Mouse (Mus musculus) kidney, postnatal 36 days (tissue): ENCODE data around the gene Tpm4.

Source experiments
- DNase-seq, 2 experiments: peaks; one replicate each; pipeline ENCODE4 v3.0.0; 2021 to 2022; ENCODE audit warnings: mixed read lengths in 2 of 2

Tpm4 gene

GRCm38 (mm10) chr8:72143256-72143824 is 8.6 kb downstream of the Tpm4 start:
- no peak for DNase-seq

- DNase-seq, result no peak
Measured at GRCm38 (mm10) chr8:72144345-72144975, 9.7 kb downstream of the Tpm4 start.

DNA sequence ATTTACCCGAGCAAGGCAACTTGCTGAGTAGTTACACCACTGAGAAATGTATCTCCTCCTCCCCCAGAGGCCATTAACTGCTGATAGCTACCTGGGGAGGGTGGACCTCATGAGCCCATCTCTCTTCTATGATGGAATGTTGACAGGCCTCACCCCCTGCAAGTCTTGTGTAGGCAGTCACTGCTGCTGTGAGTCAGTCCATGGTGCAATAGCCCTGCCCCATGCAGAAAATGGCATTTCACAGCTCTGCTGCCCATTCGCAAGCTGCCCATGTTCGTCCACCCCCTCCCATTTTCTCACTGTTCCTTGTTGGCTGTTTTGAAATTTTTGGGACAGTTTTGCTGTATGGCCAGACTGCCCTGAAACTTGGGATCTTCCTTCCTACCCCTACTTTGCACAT is 10.7 kb downstream of the Tpm4 start:
- DNase-seq, result no peak

- DNase-seq, result no peak
Measured at GRCm38 (mm10) chr8:72146056-72146455, 11.3 kb downstream of the Tpm4 start.

DNA sequence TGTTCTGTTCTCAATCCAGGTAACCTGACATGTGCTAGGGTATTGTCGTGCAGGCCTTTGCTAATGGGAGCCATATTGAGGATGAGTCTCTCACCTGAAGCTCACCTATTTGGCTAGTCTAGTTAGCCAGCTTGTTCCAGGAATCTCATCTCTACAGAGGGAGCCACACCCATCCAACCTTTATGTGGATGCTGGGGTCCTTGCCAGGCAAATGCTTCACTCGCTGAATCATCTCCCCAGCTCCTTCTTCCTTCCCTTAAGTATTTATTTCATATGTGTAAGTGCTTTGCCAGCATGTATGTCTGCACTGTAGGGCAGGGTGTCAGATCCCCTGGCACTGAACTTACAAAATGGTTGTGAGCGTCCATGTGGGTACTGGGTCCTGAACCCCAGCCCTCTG is 11.8 kb downstream of the Tpm4 start:
- DNase-seq, result no peak

GRCm38 (mm10) chr8:72147266-72147665 is 12.5 kb downstream of the Tpm4 start:
- DNase-seq, result peak; percentile 20 to 28

DNA sequence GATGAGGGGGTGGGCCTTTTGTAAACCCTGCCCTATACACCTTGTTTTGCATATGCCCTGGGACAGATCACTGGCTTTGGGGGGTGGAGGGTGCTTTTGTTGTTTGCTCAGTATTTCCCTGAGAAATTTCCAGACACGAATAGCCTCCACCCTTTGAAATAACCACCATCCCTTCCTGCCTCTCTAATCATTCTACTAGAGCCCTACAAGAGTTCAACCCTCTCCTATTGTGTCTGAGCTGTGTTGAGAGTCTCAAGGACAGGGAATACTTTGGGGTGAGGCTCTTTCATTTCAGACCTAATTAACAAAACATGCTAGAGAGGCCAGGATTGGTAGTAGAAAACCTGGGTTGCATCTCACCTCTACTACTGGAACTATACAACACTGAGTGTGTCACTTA is 14.3 kb downstream of the Tpm4 start:
- no peak for DNase-seq

DNA sequence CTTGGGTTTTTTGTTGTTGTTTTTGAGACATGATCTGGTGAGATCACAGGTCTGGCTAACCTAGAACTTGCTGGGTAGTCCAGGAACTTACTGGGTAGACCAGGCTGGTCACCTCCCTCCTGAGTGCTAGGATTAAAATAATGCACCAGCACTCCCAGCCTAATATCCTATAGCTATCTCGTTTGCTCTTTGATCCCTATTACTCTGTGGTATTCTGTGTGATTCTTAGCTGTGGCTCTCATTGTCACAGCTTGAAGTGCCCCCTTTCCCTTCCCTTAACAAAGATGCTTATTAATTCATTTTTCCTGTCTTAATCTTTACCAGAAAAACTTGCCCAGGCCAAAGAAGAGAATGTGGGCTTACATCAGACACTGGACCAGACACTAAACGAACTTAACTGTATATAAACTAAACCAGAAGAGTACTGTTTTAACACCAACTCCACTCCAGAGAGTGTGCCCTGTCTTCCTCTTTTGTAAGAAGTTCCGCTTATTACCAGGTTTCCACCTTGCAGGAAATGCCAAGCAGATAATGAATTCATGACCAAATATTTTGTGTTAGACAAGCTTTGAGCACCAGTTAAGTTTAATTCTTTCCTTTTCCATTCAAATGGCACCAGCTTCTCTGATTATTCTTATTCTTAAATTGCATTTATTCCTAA is 16.8 kb downstream of the Tpm4 start:
- no peak for DNase-seq

GRCm38 (mm10) chr8:72153382-72153781 is 18.6 kb downstream of the Tpm4 start:
- no peak for DNase-seq

- DNase-seq, result no peak
Measured at GRCm38 (mm10) chr8:72158096-72158495, 23.3 kb downstream of the Tpm4 start.

- DNase-seq, result no peak
Measured at GRCm38 (mm10) chr8:72158726-72159125, 24.0 kb downstream of the Tpm4 start.

GRCm38 (mm10) chr8:72160007-72160406 is 25.2 kb downstream of the Tpm4 start:
- no peak for DNase-seq

DNA sequence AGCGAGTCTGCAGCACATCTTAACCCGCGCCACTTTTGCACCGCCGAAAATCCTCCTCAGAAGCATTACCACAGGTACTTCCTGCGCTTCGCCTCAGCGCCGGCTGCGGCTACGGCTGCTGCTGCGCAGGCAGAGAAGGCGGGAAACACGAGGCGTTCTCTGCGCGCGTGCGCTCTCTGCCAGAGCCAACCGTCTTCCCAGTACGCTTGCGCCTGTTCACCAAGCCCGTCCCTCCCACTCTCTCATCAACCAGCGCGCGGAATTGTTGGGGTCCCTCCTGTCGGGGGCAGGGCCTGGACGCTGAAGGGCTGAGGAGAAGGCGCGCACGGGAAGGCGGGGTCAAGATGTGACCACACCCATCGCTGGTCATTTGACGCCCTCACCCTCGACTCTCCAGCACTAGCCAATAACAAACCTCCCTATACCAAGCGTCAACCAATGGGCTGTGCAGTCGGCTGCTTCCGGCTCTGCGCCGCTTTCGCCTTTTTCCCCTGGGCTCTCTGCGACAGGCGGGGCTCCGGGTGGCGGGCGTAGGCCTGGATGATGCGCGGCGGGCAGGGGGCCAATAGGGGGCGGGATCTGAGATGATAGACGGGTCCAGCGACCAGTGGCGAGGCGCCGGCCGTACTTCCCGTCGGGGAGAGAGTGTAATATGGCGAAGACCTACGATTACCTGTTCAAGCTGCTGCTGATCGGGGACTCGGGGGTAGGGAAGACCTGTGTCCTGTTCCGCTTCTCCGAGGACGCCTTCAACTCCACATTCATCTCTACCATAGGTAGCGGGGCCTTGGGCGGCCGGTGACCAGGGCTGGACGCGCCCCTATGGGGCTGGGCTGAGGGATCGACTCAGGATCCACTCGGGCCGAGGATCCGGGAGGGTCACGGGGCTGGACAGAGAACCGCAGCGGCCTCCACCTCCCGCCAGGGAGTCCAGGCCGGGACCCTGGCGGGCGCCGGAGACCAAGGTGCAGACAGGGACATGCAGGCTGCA is 26.2 kb downstream of the Tpm4 start, which contains the start of gene Rab8a:
TSS of gene Rab8a (plus strand) at position 494 of the 991 bp plus-strand sequence.
- peak; percentile 99 to 100 for DNase-seq

GRCm38 (mm10) chr8:72162821-72163220 is 28.0 kb downstream of the Tpm4 start:
- DNase-seq, result no peak

GRCm38 (mm10) chr8:72169098-72169668 is 34.4 kb downstream of the Tpm4 start:
- DNase-seq, result no peak

DNA sequence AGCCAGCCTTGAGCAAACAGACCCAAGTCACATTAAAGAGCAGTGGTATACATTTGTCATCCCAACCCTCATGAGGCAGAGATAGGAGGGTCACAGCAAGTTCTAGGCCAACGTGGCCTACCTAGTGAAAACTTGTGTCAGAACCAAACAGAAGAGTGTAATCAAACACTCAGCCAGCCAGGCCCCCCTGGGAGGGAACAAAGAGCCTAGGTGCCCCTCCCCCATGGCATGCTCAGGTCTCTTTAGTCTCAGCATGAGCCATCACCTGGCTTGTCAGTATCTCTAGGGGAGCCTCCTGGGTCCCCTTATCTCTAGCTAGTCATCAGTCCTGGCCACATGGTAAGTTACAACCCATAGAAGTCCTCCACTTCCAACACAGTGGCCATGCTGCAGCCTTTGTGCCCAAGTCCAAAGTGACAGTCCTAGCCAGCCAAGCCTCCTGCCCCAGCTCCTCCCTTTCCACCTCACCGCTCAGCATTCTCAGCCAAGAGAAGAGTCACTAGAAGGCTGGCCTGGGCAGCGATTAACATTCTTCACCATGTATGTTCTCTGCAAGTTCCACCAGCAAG is 35.0 kb downstream of the Tpm4 start:
- DNase-seq, result peak; percentile 76 to 83

DNA sequence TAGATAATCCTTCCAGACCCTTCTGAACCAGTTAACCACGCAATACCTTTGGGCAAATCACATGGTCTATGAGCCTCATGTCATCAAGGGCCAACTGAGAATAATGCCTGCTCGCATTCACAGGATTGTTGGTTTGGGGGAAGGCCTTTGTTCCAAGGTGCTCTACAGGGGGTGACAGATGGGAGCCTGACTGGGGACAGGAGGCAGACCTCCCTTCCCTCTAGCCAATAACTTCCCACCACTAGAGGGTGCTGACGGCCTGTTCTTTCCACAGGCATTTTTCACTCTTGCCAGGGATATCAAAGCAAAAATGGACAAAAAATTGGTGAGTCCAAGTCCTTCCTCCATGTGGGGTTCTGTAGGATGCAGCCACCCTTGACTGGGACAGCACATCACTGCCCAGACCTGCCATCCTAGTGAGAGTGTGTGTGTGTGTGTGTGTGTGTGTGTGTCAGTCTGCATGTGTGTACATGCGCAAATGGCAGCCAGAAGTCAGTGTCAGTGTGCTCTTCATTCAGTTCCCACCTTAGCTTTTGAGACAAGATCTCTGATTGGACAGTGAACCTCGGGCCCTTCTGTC is 42.7 kb downstream of the Tpm4 start:
- DNase-seq, result peak; percentile 59 to 86

DNA sequence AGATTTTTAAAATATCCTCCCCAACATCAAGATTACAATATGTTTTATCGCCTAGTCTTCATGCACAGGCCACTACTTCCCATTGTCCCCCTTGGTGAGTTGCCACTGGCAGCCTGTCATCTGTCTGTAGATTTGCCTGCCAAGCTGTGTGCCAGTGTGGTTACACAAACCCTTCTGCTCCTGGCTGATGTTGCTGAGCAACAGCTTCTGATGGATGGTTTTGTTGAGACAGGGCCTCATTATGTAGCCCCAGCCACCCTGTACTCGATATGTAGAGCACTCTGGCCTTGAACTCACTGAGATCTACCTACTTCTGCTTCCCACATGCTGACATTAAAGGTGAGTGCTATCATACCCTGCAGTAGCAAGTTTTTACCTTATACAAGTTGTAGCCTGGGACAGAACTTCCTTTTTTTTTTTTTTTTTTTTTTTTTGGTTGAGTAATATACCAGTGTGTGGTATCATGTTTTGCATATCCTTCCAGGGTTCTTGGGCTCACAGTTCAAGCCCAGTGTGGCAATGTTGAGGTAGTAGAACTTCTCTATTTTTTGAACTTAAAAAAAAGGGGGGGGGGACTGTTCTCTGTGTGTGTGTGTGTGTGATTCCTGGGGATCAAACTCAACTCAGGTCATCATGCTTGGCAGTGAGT is 48.9 kb downstream of the Tpm4 start:
- DNase-seq, result no peak

DNA sequence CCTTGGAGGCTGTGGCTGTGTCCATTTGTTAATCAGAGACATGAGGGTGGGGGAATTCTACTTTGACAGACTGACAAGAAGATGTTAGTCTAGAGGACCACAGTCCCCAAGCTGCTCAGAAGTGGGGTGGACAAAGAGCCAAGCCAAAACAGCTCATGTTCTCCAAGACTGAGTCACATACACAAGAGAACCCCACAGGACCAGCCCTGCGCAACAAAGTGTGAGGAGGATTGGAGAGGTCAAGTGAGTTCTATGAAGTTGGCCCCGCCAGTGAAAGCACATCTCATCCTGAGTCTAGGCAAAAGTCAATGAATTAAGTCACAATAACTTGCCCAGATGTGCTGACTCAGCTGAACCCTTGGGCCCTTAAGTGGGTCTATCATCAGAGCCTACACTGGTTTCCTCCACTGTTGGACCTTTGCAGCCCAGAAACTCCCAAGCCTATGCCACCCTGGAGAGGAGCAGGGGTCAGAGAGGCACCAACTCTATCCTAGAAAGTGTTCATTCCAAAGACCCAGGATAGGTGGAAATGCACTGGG is 53.1 kb downstream of the Tpm4 start:
- no peak for DNase-seq

GRCm38 (mm10) chr8:72189417-72190214 is 54.8 kb downstream of the Tpm4 start, which contains the start of gene Hsh2d:
Gene Hsh2d (plus strand): TSS chr8:72189638.
- DNase-seq, result peak in 1 of 2 experiments; percentile 19
